Mouse (Mus musculus): ENCODE data around the gene Mis12. TPM values are rescaled to one million over a fixed set of nuclear protein-coding genes. Genes with fewer than 3 reads are reported as not detected.

Gene Mis12
- total and polyA plus RNA-seq, 3 experiments = 17.2 to 34.0 TPM; not detected in 1

GRCm38 (mm10) chr11:71028280-71028679, 8.9 kb downstream of the Mis12 start:
- Histone ChIP-seq H3K4me1 (ENCODE audit: control insufficient read depth in 1 of 2, insufficient read depth in 2 of 2, low read length in 2 of 2) (no peaks in the 10 kb centered on the region), H3K27me3 (ENCODE audit: control insufficient read depth in 1 of 2, insufficient read depth in 2 of 2, low read length in 2 of 2) (no peaks in the 10 kb centered on the region), H3K4me3 (ENCODE audit: control insufficient read depth in 1 of 2, insufficient read depth in 1 of 2, low read depth in 2 of 2, low read length in 2 of 2) (no peak overlapping the region), H3K36me3 (ENCODE audit: control insufficient read depth in 1 of 2, insufficient read depth in 2 of 2, low read length in 2 of 2) (peaks cover 0 to 19% of the 10 kb centered on the region in 2 experiments; a peak in 2 of 4 replicates), H3K9ac (ENCODE audit: control insufficient read depth, low read depth, low read length, poor library complexity, severe bottlenecking) (no peak overlapping the region), H3K79me2 (ENCODE audit: control insufficient read depth, insufficient read depth, low read length, poor library complexity) (peaks cover 4% of the 10 kb centered on the region; the same call in 1 of the 2 replicates), H3K9me3 (replicated peaks; ENCODE audit: insufficient read depth, low read length) (no peaks in the 10 kb centered on the region), H3K27ac (ENCODE audit: control insufficient read depth, low read depth, low read length) (no peak overlapping the region)
- DNase-seq (ENCODE audit: low read depth, low spot score) = no peak
- TF ChIP-seq ZMIZ1 (IDR thresholded peaks at IDR 0.05; ENCODE audit: low read depth, low read length) (no peak), UBTF (IDR thresholded peaks at IDR 0.05; ENCODE audit: borderline replicate concordance, insufficient read depth, low read depth, low read length) (no peak), GATA1 (IDR thresholded peaks at IDR 0.05; ENCODE audit: low read depth, low read length) (no peak), USF2 (IDR thresholded peaks at IDR 0.05; ENCODE audit: borderline replicate concordance in 1 of 2, insufficient read depth in 1 of 2, low read depth in 1 of 2, low read length in 2 of 2) (no peak), MXI1 (IDR thresholded peaks at IDR 0.05; ENCODE audit: low read depth, low read length) (no peak), GABPA (IDR thresholded peaks at IDR 0.05; ENCODE audit: low read depth, low read length) (no peak), ETS1 (IDR thresholded peaks at IDR 0.05; ENCODE audit: low read depth, low read length) (no peak), BHLHE40 (IDR thresholded peaks at IDR 0.05; ENCODE audit: borderline replicate concordance, low read depth, low read length) (no peak)

- H3K4me3 ChIP-seq (ENCODE audit: control insufficient read depth in 1 of 2, insufficient read depth in 1 of 2, low read depth in 2 of 2, low read length in 2 of 2) = no peak overlapping the region
- no peak for DNase-seq (ENCODE audit: low read depth, low spot score)
- peaks cover 1% of the 10 kb centered on the region; the same call in 1 of the 2 replicates for H3K79me2 ChIP-seq (ENCODE audit: control insufficient read depth, insufficient read depth, low read length, poor library complexity)
- H3K4me1 ChIP-seq (ENCODE audit: control insufficient read depth in 1 of 2, insufficient read depth in 2 of 2, low read length in 2 of 2) = no peaks in the 10 kb centered on the region
- no peak overlapping the region for H3K27ac ChIP-seq (ENCODE audit: control insufficient read depth, low read depth, low read length)
- peaks cover 0 to 18% of the 10 kb centered on the region in 2 experiments; a peak in 2 of 4 replicates for H3K36me3 ChIP-seq (ENCODE audit: control insufficient read depth in 1 of 2, insufficient read depth in 2 of 2, low read length in 2 of 2)
- H3K27me3 ChIP-seq (ENCODE audit: control insufficient read depth in 1 of 2, insufficient read depth in 2 of 2, low read length in 2 of 2) = no peaks in the 10 kb centered on the region
- peak in 1 of 3 experiments; percentile 10; a peak in 1 of 6 replicates for TF ChIP-seq CTCF (IDR thresholded peaks at IDR 0.05 in 2 of 3, conservative IDR thresholded peaks at IDR 0.05 in 1 of 3; ENCODE audit: control insufficient read depth in 1 of 3, insufficient read depth in 1 of 3, low read depth in 2 of 3, low read length in 3 of 3, poor library complexity in 1 of 3, severe bottlenecking in 1 of 3)
- no peak for TF ChIP-seq TAL1 (IDR thresholded peaks at IDR 0.05; ENCODE audit: low read length)
- no peaks in the 10 kb centered on the region for H3K9me3 ChIP-seq (replicated peaks; ENCODE audit: insufficient read depth, low read length)
- H3K9ac ChIP-seq (ENCODE audit: control insufficient read depth, low read depth, low read length, poor library complexity, severe bottlenecking) = no peak overlapping the region
Observed at GRCm38 (mm10) chr11:71029403-71030118, 10.2 kb downstream of the Mis12 start.

- Histone ChIP-seq H3K27me3 (ENCODE audit: control insufficient read depth in 1 of 2, insufficient read depth in 2 of 2, low read length in 2 of 2) (no peaks in the 10 kb centered on the region), H3K27ac (ENCODE audit: control insufficient read depth, low read depth, low read length) (no peak overlapping the region), H3K9me3 (replicated peaks; ENCODE audit: insufficient read depth, low read length) (no peaks in the 10 kb centered on the region), H3K4me1 (ENCODE audit: control insufficient read depth in 1 of 2, insufficient read depth in 2 of 2, low read length in 2 of 2) (peaks cover 0 to 3% of the 10 kb centered on the region in 2 experiments; a peak in 2 of 4 replicates), H3K79me2 (ENCODE audit: control insufficient read depth, insufficient read depth, low read length, poor library complexity) (no peaks in the 10 kb centered on the region), H3K9ac (ENCODE audit: control insufficient read depth, low read depth, low read length, poor library complexity, severe bottlenecking) (no peak overlapping the region), H3K36me3 (ENCODE audit: control insufficient read depth in 1 of 2, insufficient read depth in 2 of 2, low read length in 2 of 2) (peaks cover 0 to 2% of the 10 kb centered on the region in 2 experiments; a peak in 2 of 4 replicates), H3K4me3 (ENCODE audit: control insufficient read depth in 1 of 2, insufficient read depth in 1 of 2, low read depth in 2 of 2, low read length in 2 of 2) (no peak overlapping the region)
- DNase-seq (ENCODE audit: low read depth, low spot score) = no peak
- TF ChIP-seq EP300 (IDR thresholded peaks at IDR 0.05; ENCODE audit: low read depth in 1 of 2, low read length in 2 of 2) (no peak), POLR2A (IDR thresholded peaks at IDR 0.05; ENCODE audit: control insufficient read depth in 1 of 2, insufficient read depth in 1 of 2, low read depth in 1 of 2, low read length in 2 of 2, poor library complexity in 1 of 2) (no peak), ZKSCAN1 (IDR thresholded peaks at IDR 0.05; ENCODE audit: low read depth, low read length) (no peak), GATA1 (IDR thresholded peaks at IDR 0.05; ENCODE audit: low read depth, low read length) (no peak), POLR2AphosphoS2 (IDR thresholded peaks at IDR 0.05; ENCODE audit: low read length) (no peak), MYC (IDR thresholded peaks at IDR 0.05; ENCODE audit: low read depth, low read length) (no peak), ZMIZ1 (IDR thresholded peaks at IDR 0.05; ENCODE audit: low read depth, low read length) (no peak), GABPA (IDR thresholded peaks at IDR 0.05; ENCODE audit: low read depth, low read length) (no peak), SIN3A (IDR thresholded peaks at IDR 0.05; ENCODE audit: low read length) (no peak), MAZ (IDR thresholded peaks at IDR 0.05; ENCODE audit: low read depth, low read length) (no peak), KAT2A (conservative IDR thresholded peaks at IDR 0.05; ENCODE audit: low read depth, low read length) (no peak), JUND (IDR thresholded peaks at IDR 0.05; ENCODE audit: low read depth, low read length) (no peak), RAD21 (IDR thresholded peaks at IDR 0.05; ENCODE audit: low read depth, low read length) (no peak), E2F4 (IDR thresholded peaks at IDR 0.05; ENCODE audit: borderline replicate concordance, low read depth, low read length) (no peak), ZC3H11A (IDR thresholded peaks at IDR 0.05; ENCODE audit: low read depth, low read length) (no peak), MEF2A (IDR thresholded peaks at IDR 0.05; ENCODE audit: extremely low read depth, insufficient replicate concordance, low read depth, low read length, poor library complexity, severe bottlenecking) (no peak), ZNF384 (IDR thresholded peaks at IDR 0.05; ENCODE audit: low read depth, low read length) (no peak)
Observed at GRCm38 (mm10) chr11:71032070-71032469, 12.7 kb downstream of the Mis12 start.

All from MEL (cell line).